Mouse (Mus musculus) kidney, embryonic 14.5 days (tissue): ENCODE results near the gene Tjp1. TPM values are rescaled to one million over a fixed set of nuclear protein-coding genes. Genes with fewer than 3 reads are reported as not detected.

Experiments used
- ATAC-seq: fragments of 200-750 bp; cut with Nextera tagmentation; 2 replicates; pipeline ENCODE4 v1.8.0; 2017; ENCODE audit warnings: moderate number of reproducible peaks, mild to moderate bottlenecking, moderate TSS enrichment, moderate library complexity; ENCODE audit not compliant: low FRiP score, low TSS enrichment
- H3K27ac ChIP-seq: fragments of 300-500 bp; sonication (generic); 2 replicates; pipeline ENCODE4 v1.5.1; 2014; ENCODE audit warnings: low read depth, mild to moderate bottlenecking, low read length, moderate library complexity, mixed read lengths
- H3K27me3 ChIP-seq: fragments of 300-500 bp; sonication (generic); 2 replicates; pipeline ENCODE4 v1.6.1; 2014; ENCODE audit warnings: mild to moderate bottlenecking, low read length; ENCODE audit not compliant: control insufficient read depth, insufficient read depth
- H3K36me3 ChIP-seq: fragments of 300-500 bp; sonication (generic); 2 replicates; pipeline ENCODE4 v1.6.1; 2014; ENCODE audit warnings: low read length, mixed read lengths; ENCODE audit not compliant: control insufficient read depth, insufficient read depth
- H3K4me1 ChIP-seq: fragments of 300-500 bp; sonication (generic); 2 replicates; pipeline ENCODE4 v1.6.1; 2014; ENCODE audit warnings: low read length, mixed read lengths; ENCODE audit not compliant: control insufficient read depth, insufficient read depth
- H3K4me2 ChIP-seq: fragments of 300-500 bp; sonication (generic); replicated peaks from 2 replicates; pipeline ENCODE4 v1.6.1; 2014; ENCODE audit warnings: low read depth, mild to moderate bottlenecking, low read length
- H3K4me3 ChIP-seq: fragments of 300-500 bp; sonication (generic); 2 replicates; pipeline ENCODE4 v1.5.1; 2014; ENCODE audit warnings: mild to moderate bottlenecking, low read length
- H3K9ac ChIP-seq: fragments of 300-500 bp; sonication (generic); 2 replicates; pipeline ENCODE4 v1.6.1; 2014; ENCODE audit warnings: low read depth, mild to moderate bottlenecking, low read length, moderate library complexity
- H3K9me3 ChIP-seq: fragments of 300-500 bp; sonication (generic); 2 replicates; pipeline ENCODE4 v1.6.1; 2016; ENCODE audit warnings: low read length; ENCODE audit not compliant: control insufficient read depth
- WGBS: fragments of 180-500 bp; shearing (Covaris S2); extraction: QIAGEN DNeasy Blood & Tissue Kit; methylation state at CpG from one replicate; pipeline ENCODE4 v1.1.7; 2014; 5-methylcytosine and 5-hydroxymethylcytosine counted together
- polyA plus RNA-seq: library from polyadenylated mRNA; unstranded; fragments of >200 nt; fragmentation: Nextera tagmentation; extraction: Ambion mirVana; gene quantifications from 2 replicates; pipeline ENCODE4 v1.2.1, GENCODE M21; 2014

The Tjp1 gene
- polyA plus RNA-seq, 1 experiment from 2014 or later, result 18.9 TPM

DNA sequence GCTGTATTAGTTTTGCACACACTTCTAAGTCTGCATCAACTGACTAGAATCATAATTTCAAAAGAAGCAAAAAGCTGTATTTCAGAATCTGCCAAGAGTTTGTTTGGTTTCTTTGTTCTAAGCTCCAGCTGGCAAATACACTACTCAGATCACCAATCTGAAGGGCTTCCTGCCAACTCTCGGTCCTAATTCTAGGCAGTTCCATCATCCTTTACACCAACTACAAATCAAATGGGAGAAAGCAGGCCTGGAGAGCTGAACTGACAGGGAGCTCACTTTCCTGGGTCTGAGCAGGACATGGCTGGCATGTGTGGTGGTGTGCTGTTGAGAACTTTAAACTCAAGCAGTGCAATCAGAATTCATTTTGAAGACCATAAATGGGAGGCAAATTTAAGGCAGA lies 170.0 kb downstream of the Tjp1 start:
- Histone ChIP-seq H3K4me1 (peaks cover 27% of the 10 kb centered on the region), H3K36me3 (no peaks in the 10 kb centered on the region), H3K27me3 (no peaks in the 10 kb centered on the region), H3K4me2 (no peak overlapping the region), H3K9me3 (no peaks in the 10 kb centered on the region), H3K4me3 (no peak overlapping the region), H3K9ac (0 out of 2 replicates have a peak overlapping the region, but pooled peaks have one; percentile 12), H3K27ac (peak overlapping the region; percentile 17; the same call in 1 of the 2 replicates)
- 0% methylated on average over 1 of the region's 1 CpGs for WGBS
- no peak for ATAC-seq

DNA sequence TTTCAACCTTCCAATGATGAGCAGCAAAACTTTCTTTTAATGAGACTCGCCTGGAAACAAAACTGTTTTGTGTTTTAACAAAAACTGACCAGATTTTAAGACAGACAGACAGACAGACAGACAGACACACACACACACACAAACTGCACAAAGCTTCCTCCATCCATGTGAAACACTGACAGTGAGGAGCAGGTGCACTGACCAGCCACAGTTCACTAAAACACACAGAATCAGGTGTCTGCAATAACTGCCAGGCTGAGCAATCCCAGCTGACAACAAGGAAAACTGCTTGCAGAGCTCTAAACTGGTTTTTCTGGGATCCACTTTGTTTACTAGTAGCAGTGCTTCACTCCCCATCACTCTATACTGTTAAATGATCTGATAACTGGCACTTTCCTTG lies 171.4 kb downstream of the Tjp1 start:
- Histone ChIP-seq H3K4me3 (no peak overlapping the region), H3K27ac (0 out of 2 replicates have a peak overlapping the region, but pooled peaks have one; percentile 30), H3K9ac (no peak overlapping the region), H3K36me3 (no peaks in the 10 kb centered on the region), H3K4me2 (no peak overlapping the region), H3K4me1 (peaks cover 24% of the 10 kb centered on the region), H3K9me3 (no peaks in the 10 kb centered on the region), H3K27me3 (no peaks in the 10 kb centered on the region)
- ATAC-seq, result no peak
- 77% methylated on average over 1 of the region's 1 CpGs for WGBS

DNA sequence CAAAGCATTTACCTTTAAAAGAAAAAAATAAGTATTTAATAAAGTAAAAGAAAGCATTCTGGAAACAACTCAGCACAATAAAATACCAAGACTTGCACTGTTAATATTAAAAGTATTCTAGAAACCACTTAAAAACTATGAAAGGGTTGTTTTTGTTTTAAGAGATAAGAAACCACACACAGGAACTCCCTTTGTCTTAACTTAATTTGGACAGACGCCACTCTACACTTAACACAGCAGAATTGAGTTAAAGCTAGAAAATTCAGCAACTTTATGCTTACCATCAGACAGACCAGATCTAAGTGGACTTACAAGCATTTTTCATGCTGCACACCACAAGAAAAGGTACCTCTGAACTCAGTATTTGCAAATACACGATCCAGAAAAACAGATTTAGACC lies 172.7 kb downstream of the Tjp1 start:
- no peak for ATAC-seq
- H3K27ac ChIP-seq, result 0 out of 2 replicates have a peak overlapping the region, but pooled peaks have one; percentile 66
- H3K9me3 ChIP-seq, result no peaks in the 10 kb centered on the region
- H3K9ac ChIP-seq, result no peak overlapping the region
- WGBS, result 49% methylated on average over 2 of the region's 2 CpGs
- no peak overlapping the region for H3K4me3 ChIP-seq
- H3K27me3 ChIP-seq, result no peaks in the 10 kb centered on the region
- no peak overlapping the region for H3K4me2 ChIP-seq
- peaks cover 19% of the 10 kb centered on the region for H3K4me1 ChIP-seq
- no peaks in the 10 kb centered on the region for H3K36me3 ChIP-seq

DNA sequence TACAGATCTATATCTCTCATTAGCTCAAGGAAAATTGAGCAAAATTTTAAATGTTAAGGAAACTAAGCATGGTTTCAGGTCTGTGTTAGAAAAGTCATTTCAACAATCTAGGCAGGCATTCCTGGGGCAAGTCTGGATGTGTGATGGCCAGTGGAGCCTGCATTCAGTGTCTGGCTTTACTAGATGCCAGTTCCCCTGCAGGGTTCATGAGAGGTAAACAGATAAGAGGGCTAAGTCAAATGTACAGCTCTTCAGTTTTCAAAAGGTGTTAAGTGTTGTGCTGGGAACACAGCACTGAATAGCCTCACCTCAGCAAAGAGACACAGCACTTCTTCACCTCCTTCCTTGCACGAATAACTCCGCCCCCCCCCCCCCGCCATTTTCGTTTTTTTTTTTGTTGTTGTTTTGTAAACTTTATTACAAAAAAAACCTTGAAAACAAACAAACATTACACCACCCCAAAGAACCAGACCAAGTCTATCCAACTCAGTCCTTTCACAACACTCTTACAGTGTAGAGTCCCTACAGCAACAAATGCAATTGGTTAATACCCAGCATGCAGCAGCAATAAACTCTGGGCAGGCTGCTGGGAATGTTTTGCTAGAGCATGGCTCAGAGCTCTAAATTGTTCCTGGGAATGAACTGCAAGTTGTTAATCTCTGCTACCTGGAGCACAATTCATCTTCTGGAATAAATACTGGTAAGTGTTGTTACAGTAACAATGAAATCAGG lies 177.1 kb downstream of the Tjp1 start:
- ATAC-seq, result no peak
- Histone ChIP-seq H3K27me3 (no peaks in the 10 kb centered on the region), H3K9ac (no peak overlapping the region), H3K4me2 (no peak overlapping the region), H3K4me1 (peaks cover 7% of the 10 kb centered on the region; the same call in 1 of the 2 replicates), H3K36me3 (no peaks in the 10 kb centered on the region), H3K9me3 (no peaks in the 10 kb centered on the region), H3K4me3 (no peak overlapping the region), H3K27ac (no peak overlapping the region)
- WGBS, result 70% methylated on average over 4 of the region's 4 CpGs

DNA sequence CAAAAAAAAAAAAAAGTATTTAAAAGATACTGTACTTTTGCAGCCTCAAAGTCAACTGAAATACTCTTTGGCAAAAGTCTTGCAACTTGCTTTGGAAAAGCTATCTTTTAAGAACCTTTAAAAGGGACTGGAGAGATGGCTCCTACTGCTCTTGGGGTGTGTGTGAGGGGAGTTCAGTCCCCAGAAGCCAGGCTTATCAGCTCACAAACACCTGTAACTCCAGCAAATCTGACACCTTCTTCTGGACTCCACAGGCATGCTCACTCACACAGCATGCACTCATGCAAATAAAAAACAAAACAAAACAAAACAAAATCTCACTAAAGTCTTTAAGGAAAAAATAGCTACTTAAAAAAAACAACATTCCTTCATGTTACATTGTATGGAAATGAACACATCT lies 179.0 kb downstream of the Tjp1 start:
- Histone ChIP-seq H3K36me3 (no peaks in the 10 kb centered on the region), H3K27ac (no peak overlapping the region), H3K27me3 (no peaks in the 10 kb centered on the region), H3K4me1 (0 out of 2 replicates have a peak, but pooled peaks cover 7% of the 10 kb centered on the region), H3K4me3 (no peak overlapping the region), H3K4me2 (no peak overlapping the region), H3K9ac (no peak overlapping the region), H3K9me3 (no peaks in the 10 kb centered on the region)
- no peak for ATAC-seq

DNA sequence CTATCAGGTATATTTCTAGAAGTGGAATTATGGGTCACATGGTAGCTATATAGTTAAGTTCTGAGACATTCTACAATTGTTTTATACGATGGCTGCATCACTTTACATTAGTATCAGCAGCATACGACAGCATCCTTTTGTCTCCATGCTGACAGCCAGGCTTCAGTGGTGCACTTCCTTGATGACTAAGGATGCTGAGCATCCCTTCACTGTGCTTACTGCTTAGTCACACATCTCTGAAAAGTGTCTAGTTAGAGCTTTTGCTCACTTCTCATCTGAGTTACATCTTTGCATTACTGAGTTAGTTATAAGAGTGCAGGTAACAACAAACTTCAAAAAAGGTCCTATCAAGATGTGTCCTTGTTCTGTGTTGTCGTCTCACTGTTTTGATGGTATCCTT lies 182.3 kb downstream of the Tjp1 start:
- no peak overlapping the region for H3K4me3 ChIP-seq
- 0 out of 2 replicates have a peak, but pooled peaks cover 4% of the 10 kb centered on the region for H3K4me1 ChIP-seq
- H3K27ac ChIP-seq, result no peak overlapping the region
- no peak overlapping the region for H3K9ac ChIP-seq
- no peak overlapping the region for H3K4me2 ChIP-seq
- peaks cover 17% of the 10 kb centered on the region; the same call in 1 of the 2 replicates for H3K36me3 ChIP-seq
- H3K27me3 ChIP-seq, result no peaks in the 10 kb centered on the region
- 84% methylated on average over 3 of the region's 3 CpGs for WGBS
- no peaks in the 10 kb centered on the region for H3K9me3 ChIP-seq
- ATAC-seq, result no peak

DNA sequence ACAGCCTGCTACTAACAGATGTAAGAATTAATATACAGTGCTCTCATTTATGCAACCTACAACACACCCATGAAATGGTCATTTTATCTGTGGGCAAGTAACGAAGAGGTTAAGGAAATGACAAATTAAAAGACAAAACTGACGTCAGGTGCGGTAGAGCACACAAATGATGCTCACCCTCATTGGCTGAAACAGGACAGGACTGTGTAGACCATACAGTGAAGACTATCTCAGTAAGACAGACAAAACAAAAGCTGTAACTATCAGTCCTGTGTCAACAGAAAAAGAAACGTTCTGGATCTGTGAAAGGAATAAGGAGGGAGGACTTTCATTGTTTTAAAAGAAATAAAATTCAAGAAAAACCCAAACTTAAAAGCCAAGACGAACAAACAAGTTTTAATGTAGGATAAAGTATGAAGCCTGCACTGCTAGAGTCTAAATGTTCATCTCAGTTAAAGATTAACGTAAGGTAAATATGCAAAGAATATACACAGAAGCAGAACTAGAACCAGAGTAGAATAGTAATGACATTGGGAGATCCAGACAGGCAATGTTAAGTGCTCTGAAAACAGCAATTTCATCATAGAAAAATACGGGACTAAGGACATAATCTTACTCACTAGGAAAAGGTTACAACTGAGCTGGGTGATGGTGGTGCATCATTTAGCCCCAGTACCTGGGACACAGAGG lies 189.9 kb downstream of the Tjp1 start:
- no peaks in the 10 kb centered on the region for H3K4me1 ChIP-seq
- no peak overlapping the region for H3K9ac ChIP-seq
- no peak overlapping the region for H3K27ac ChIP-seq
- H3K9me3 ChIP-seq, result no peaks in the 10 kb centered on the region
- no peak overlapping the region for H3K4me2 ChIP-seq
- H3K36me3 ChIP-seq, result peaks cover 64% of the 10 kb centered on the region
- H3K27me3 ChIP-seq, result no peaks in the 10 kb centered on the region
- 93% methylated on average over 7 of the region's 7 CpGs for WGBS
- no peak for ATAC-seq
- no peak overlapping the region for H3K4me3 ChIP-seq

DNA sequence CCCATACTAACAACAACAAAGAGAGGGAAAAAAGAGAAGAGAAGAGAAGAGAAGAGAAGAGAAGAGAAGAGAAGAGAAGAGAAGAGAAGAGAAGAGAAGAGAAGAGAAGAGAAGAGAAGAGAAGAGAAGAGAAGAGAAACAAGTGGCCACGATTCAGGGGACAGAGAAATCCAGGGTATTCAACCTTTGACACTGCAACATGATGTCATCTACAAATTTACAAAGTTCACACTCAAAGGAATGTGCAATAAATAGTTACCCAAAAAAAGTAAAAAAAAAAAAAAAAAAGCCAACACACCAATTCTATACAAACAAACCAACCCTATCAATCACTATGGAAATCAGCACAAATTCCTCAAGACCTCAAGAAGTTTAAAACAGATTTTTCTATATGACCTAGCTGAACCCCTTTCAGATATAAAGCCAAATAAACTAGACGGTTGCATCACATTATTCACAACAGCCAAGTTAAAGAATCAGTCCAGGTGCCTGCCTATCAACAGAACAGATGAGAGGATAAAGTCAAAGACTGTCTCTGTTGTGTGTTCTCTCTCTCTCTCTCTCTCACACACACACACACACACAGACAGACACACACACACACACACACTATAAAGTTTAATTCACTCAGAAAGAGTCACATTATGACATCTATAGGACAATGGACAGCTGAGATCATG lies 194.4 kb downstream of the Tjp1 start:
- no peaks in the 10 kb centered on the region for H3K27me3 ChIP-seq
- no peaks in the 10 kb centered on the region for H3K9me3 ChIP-seq
- no peak overlapping the region for H3K4me2 ChIP-seq
- peaks cover 51% of the 10 kb centered on the region for H3K36me3 ChIP-seq
- no peak overlapping the region for H3K4me3 ChIP-seq
- no peaks in the 10 kb centered on the region for H3K4me1 ChIP-seq
- H3K9ac ChIP-seq, result no peak overlapping the region
- ATAC-seq, result no peak
- 90% methylated on average over 2 of the region's 2 CpGs for WGBS
- H3K27ac ChIP-seq, result no peak overlapping the region
